ENCODE assay signal across 19 mouse cellular contexts in the genomic region with DNA sequence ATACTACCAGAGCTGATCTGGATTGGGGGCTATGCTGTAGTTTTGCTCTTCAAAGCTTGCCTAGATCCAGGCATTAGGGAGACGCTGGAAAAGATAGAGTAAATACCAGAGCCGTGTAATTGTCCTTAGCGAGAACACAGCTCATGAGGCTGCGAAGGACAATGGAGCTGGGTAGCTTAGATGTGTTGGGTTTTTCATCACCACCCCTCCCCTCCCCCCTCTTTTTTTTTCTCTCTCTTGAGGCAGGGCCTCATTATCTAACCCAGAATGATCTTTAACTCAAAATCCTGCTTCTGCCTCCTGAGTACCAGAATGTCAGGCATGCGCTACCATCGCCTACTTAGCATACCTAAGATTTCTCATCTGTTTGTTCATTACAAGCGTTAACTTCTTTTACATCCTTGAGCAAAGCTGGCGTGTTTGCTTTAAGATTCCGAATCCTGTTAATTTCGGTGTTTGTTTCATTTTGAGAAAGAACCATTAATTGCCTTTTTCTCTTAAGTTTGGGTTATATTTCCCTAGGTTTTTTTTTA. TPM values are rescaled to one million over a fixed set of nuclear protein-coding genes. Genes with fewer than 3 reads are reported as not detected.
DNase-seq lines count a peak whose midpoint lies in the region; ATAC-seq lines count a peak whose summit lies in the region.
"Had no signal": no experiment of that assay in that cellular context is flagged by ENCODE, and none has a peak within 500 bp of the region (broad histone marks: within the 10 kb centered on the region; RNA-seq: fewer than 3 reads in every experiment).

No protein-coding gene starts in this region.

- H3K27ac ChIP-seq in hindbrain, embryonic 10.5 days: 0 out of 2 replicates have a peak overlapping the region, but pooled peaks have one; percentile 30
- no peak overlapping the region for H3K27ac ChIP-seq in hindbrain, embryonic 16.5 days (ENCODE audit: low read depth, low read length)
- peak overlapping the region; percentile 65 for H3K27ac ChIP-seq in lung, embryonic 16.5 days (ENCODE audit: low read length)
- peak overlapping the region; percentile 36; the same call in 1 of the 2 replicates for H3K27ac ChIP-seq in midbrain, embryonic 13.5 days
- no peak overlapping the region for H3K27ac ChIP-seq in midbrain, embryonic 15.5 days
- H3K27ac ChIP-seq: heart, adult 2 months; heart, embryonic 15.5 days; hindbrain, embryonic 14.5 days had no signal

- no peaks in the 10 kb centered on the region for H3K36me3 ChIP-seq in hindbrain, embryonic 10.5 days
- H3K36me3 ChIP-seq in hindbrain, embryonic 16.5 days (ENCODE audit: control insufficient read depth, insufficient read depth, low read length): no peaks in the 10 kb centered on the region
- no peaks in the 10 kb centered on the region for H3K36me3 ChIP-seq in lung, embryonic 16.5 days (ENCODE audit: control insufficient read depth, insufficient read depth, low read length)
- no peaks in the 10 kb centered on the region for H3K36me3 ChIP-seq in midbrain, embryonic 13.5 days
- H3K36me3 ChIP-seq in midbrain, embryonic 15.5 days (replicated peaks): no peaks in the 10 kb centered on the region
- H3K36me3 ChIP-seq: embryonic facial prominence, embryonic 10.5 days; forebrain, embryonic 15.5 days; heart, embryonic 15.5 days had no signal

- DNase-seq in hindbrain, embryonic 10.5 days (ENCODE audit: low spot score): no peak
- DNase-seq in lung, adult 18-20 months: no peak
- no peak for DNase-seq in cerebellum, adult 11 months
- DNase-seq: adrenal gland, adult 2 months; adrenal gland, postnatal 25 days; cerebellum, adult 8-10 months; cerebellum, postnatal 25 days; gastrocnemius, postnatal 14 days; heart, adult 2 months; heart, postnatal 14 days had no signal

- WGBS in hindbrain, embryonic 10.5 days: 66% methylated on average over 10 of the region's 10 CpGs
- 67% methylated on average over 10 of the region's 10 CpGs for WGBS in hindbrain, embryonic 16.5 days
- 51% methylated on average over 10 of the region's 10 CpGs for WGBS in lung, embryonic 16.5 days
- WGBS in midbrain, embryonic 13.5 days: 37% methylated on average over 10 of the region's 10 CpGs
- 41% methylated on average over 10 of the region's 10 CpGs for WGBS in midbrain, embryonic 15.5 days

- H3K4me2 ChIP-seq in hindbrain, embryonic 16.5 days (ENCODE audit: low read length): no peak overlapping the region
- H3K4me2 ChIP-seq in lung, embryonic 16.5 days (ENCODE audit: low read depth, low read length): no peak overlapping the region
- no peak overlapping the region for H3K4me2 ChIP-seq in midbrain, embryonic 13.5 days (replicated peaks)
- no peak overlapping the region for H3K4me2 ChIP-seq in midbrain, embryonic 15.5 days
- H3K4me2 ChIP-seq: forebrain, embryonic 15.5 days; heart, embryonic 11.5 days; heart, embryonic 15.5 days; hindbrain, embryonic 14.5 days had no signal

- ATAC-seq in hindbrain, embryonic 16.5 days: no peak
- peak; percentile 59; the same call in 1 of the 2 replicates for ATAC-seq in lung, embryonic 16.5 days (ENCODE audit: low read depth)
- no peak for ATAC-seq in midbrain, embryonic 13.5 days
- ATAC-seq in midbrain, embryonic 15.5 days (replicated peaks): no peak
- ATAC-seq: forebrain, embryonic 15.5 days had no signal

- no peak overlapping the region for H3K4me3 ChIP-seq in hindbrain, embryonic 10.5 days
- no peak overlapping the region for H3K4me3 ChIP-seq in hindbrain, embryonic 16.5 days (ENCODE audit: low read length)
- H3K4me3 ChIP-seq in lung, embryonic 16.5 days (ENCODE audit: low read length): no peak overlapping the region
- no peak overlapping the region for H3K4me3 ChIP-seq in midbrain, embryonic 13.5 days (replicated peaks)
- H3K4me3 ChIP-seq in midbrain, embryonic 15.5 days: no peak overlapping the region
- H3K4me3 ChIP-seq: embryonic facial prominence, embryonic 10.5 days; forebrain, embryonic 15.5 days; heart, adult 2 months; heart, embryonic 15.5 days had no signal

- H3K4me1 ChIP-seq in hindbrain, embryonic 10.5 days (replicated peaks): peaks cover 40% of the 10 kb centered on the region
- H3K4me1 ChIP-seq in hindbrain, embryonic 16.5 days (ENCODE audit: control insufficient read depth, insufficient read depth, low read depth, low read length): peaks cover 12% of the 10 kb centered on the region
- H3K4me1 ChIP-seq in lung, embryonic 16.5 days (replicated peaks; ENCODE audit: control insufficient read depth, insufficient read depth, low read length): peaks cover 9% of the 10 kb centered on the region
- H3K4me1 ChIP-seq in midbrain, embryonic 13.5 days (replicated peaks): peaks cover 42% of the 10 kb centered on the region
- H3K4me1 ChIP-seq in midbrain, embryonic 15.5 days: peaks cover 39% of the 10 kb centered on the region

- no peak overlapping the region for H3K9ac ChIP-seq in hindbrain, embryonic 16.5 days (ENCODE audit: low read depth, low read length)
- no peak overlapping the region for H3K9ac ChIP-seq in lung, embryonic 16.5 days (ENCODE audit: low read length)
- no peak overlapping the region for H3K9ac ChIP-seq in midbrain, embryonic 13.5 days (replicated peaks)
- no peak overlapping the region for H3K9ac ChIP-seq in midbrain, embryonic 15.5 days
- H3K9ac ChIP-seq: forebrain, embryonic 15.5 days; heart, embryonic 15.5 days; hindbrain, embryonic 14.5 days had no signal

- H3K9me3 ChIP-seq in hindbrain, embryonic 10.5 days: no peaks in the 10 kb centered on the region
- no peaks in the 10 kb centered on the region for H3K9me3 ChIP-seq in hindbrain, embryonic 16.5 days (ENCODE audit: control insufficient read depth, low read length)
- H3K9me3 ChIP-seq in lung, embryonic 16.5 days (ENCODE audit: control insufficient read depth, low read length): no peaks in the 10 kb centered on the region
- H3K9me3 ChIP-seq in midbrain, embryonic 13.5 days: no peaks in the 10 kb centered on the region
- H3K9me3 ChIP-seq in midbrain, embryonic 15.5 days: no peaks in the 10 kb centered on the region
- H3K9me3 ChIP-seq: embryonic facial prominence, embryonic 10.5 days; forebrain, embryonic 15.5 days; heart, embryonic 15.5 days had no signal

- no peaks in the 10 kb centered on the region for H3K27me3 ChIP-seq in hindbrain, embryonic 10.5 days (ENCODE audit: insufficient read depth, poor library complexity, severe bottlenecking)
- H3K27me3 ChIP-seq in hindbrain, embryonic 16.5 days (replicated peaks; ENCODE audit: control insufficient read depth, insufficient read depth, low read length): no peaks in the 10 kb centered on the region
- H3K27me3 ChIP-seq in lung, embryonic 16.5 days (ENCODE audit: control insufficient read depth, insufficient read depth, low read depth, low read length): no peaks in the 10 kb centered on the region
- H3K27me3 ChIP-seq in midbrain, embryonic 13.5 days: no peaks in the 10 kb centered on the region
- H3K27me3 ChIP-seq in midbrain, embryonic 15.5 days (replicated peaks): no peaks in the 10 kb centered on the region
- H3K27me3 ChIP-seq: forebrain, embryonic 15.5 days; heart, embryonic 15.5 days had no signal

RNA-seq across cellular contexts. Expression of a gene that starts 15.2 kb away (rescaled TPM):
- polyA plus RNA-seq in hindbrain, embryonic 10.5 days (2016; fragmentation: Nextera tagmentation; extraction: Ambion mirVana): 3.0 and 3.5 TPM in 2 replicates
- polyA plus RNA-seq in hindbrain, embryonic 16.5 days (2015; fragmentation: Nextera tagmentation; extraction: Ambion mirVana): 26.4 and 27.2 TPM in 2 replicates
- polyA plus RNA-seq in lung, embryonic 16.5 days (2015; fragmentation: Nextera tagmentation; extraction: Ambion mirVana): 22.5 and 24.4 TPM in 2 replicates
- 8.4 and 8.7 TPM in 2 replicates for polyA plus RNA-seq in midbrain, embryonic 13.5 days (2015; fragmentation: Nextera tagmentation; extraction: Ambion mirVana)
- 21.0 and 23.4 TPM in 2 replicates for polyA plus RNA-seq in midbrain, embryonic 15.5 days (2015; fragmentation: Nextera tagmentation; extraction: Ambion mirVana)

RNA-seq across cellular contexts. Expression of a gene that starts 55.7 kb away (rescaled TPM):
- 14.7 and 16.4 TPM in 2 replicates for polyA plus RNA-seq in hindbrain, embryonic 10.5 days (2016; fragmentation: Nextera tagmentation; extraction: Ambion mirVana)
- 6.2 and 12.0 TPM in 2 replicates for polyA plus RNA-seq in hindbrain, embryonic 16.5 days (2015; fragmentation: Nextera tagmentation; extraction: Ambion mirVana)
- polyA plus RNA-seq in lung, embryonic 16.5 days (2015; fragmentation: Nextera tagmentation; extraction: Ambion mirVana): 4.9 and 7.2 TPM in 2 replicates
- polyA plus RNA-seq in midbrain, embryonic 13.5 days (2015; fragmentation: Nextera tagmentation; extraction: Ambion mirVana): 10.9 and 14.6 TPM in 2 replicates
- 11.7 and 12.8 TPM in 2 replicates for polyA plus RNA-seq in midbrain, embryonic 15.5 days (2015; fragmentation: Nextera tagmentation; extraction: Ambion mirVana)

Comparison
In these comparisons a context has a peak if more than half of its experiments do, and no peak if none do; other contexts are left out.
1. H3K27ac ChIP-seq: peak in hindbrain, embryonic 10.5 days (single experiment), lung, embryonic 16.5 days (single experiment) and midbrain, embryonic 13.5 days (single experiment); none in hindbrain, embryonic 16.5 days (single experiment) and midbrain, embryonic 15.5 days (single experiment).